Mouse (Mus musculus): ENCODE measurements around the gene Rab3b.

- no peak for TF ChIP-seq CTCF (IDR thresholded peaks at IDR 0.05; ENCODE audit: low read depth)
- TF ChIP-seq EP300 (IDR thresholded peaks at IDR 0.05; ENCODE audit: low read depth) = no peak
These were observed 111.2 kb downstream of the Rab3b start for GRCm38 (mm10) chr4:108990032-108990431.

Data from liver, embryonic 14.5 days (tissue).